Mouse (Mus musculus) liver, adult (tissue): Measurements from ENCODE around the gene Tjp1.

Experiments
- GATA4 ChIP-seq: IDR thresholded peaks from 2 replicates; pipeline ENCODE4 v1.6.1; 2014; ENCODE audit warnings: mild to moderate bottlenecking, low read length; ENCODE audit not compliant: insufficient replicate concordance

The Tjp1 gene

DNA sequence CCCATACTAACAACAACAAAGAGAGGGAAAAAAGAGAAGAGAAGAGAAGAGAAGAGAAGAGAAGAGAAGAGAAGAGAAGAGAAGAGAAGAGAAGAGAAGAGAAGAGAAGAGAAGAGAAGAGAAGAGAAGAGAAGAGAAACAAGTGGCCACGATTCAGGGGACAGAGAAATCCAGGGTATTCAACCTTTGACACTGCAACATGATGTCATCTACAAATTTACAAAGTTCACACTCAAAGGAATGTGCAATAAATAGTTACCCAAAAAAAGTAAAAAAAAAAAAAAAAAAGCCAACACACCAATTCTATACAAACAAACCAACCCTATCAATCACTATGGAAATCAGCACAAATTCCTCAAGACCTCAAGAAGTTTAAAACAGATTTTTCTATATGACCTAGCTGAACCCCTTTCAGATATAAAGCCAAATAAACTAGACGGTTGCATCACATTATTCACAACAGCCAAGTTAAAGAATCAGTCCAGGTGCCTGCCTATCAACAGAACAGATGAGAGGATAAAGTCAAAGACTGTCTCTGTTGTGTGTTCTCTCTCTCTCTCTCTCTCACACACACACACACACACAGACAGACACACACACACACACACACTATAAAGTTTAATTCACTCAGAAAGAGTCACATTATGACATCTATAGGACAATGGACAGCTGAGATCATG lies 194.4 kb downstream of the Tjp1 start:
- TF ChIP-seq GATA4 = 0 out of 2 replicates have a peak, but pooled peaks have one; percentile 32

- TF ChIP-seq GATA4 = no peak
Measured at GRCm38 (mm10) chr7:65319047-65319725, 208.4 kb downstream of the Tjp1 start.

DNA sequence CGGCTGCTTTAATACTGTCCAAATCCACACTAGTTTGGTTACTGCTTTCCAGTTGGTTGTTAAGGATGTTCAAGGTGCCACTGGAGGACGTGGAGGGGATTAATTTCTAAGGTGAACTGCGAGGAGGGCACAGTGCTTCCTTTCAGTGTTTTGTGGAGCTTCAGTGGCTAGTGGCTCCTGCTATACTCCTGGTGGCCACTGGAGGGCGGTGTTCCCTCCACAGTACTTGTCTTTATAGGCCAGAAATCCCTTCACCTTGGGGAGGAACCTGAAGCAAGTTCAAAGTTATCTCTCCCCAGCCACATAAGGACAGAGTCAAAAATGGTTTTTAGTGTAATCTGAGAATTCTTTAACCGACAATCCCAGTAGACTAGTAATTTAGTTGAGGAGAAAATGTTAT lies 210.2 kb downstream of the Tjp1 start:
- TF ChIP-seq GATA4 = no peak

DNA sequence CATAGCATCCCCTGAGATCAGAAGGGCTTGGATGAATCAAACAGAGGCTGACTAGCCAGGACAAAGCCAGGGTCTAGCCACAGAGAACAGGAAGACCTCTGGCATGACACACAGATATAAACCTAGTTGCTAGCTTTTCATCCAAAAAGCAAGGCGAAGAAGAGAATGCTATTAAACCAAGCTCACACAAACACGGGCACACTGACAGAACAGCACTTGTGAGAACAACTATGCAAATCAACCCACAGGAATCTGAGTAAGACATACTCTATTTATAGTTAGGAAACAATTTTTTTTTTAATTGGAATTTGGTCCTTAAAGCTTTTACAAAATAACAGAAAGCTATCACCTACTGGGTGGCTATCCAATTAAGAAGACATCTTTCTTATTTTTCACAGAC lies 212.4 kb downstream of the Tjp1 start:
- TF ChIP-seq GATA4 = no peak

GRCm38 (mm10) chr7:65296675-65297589 lies 230.6 kb downstream of the Tjp1 start:
- TF ChIP-seq GATA4 = no peak

GRCm38 (mm10) chr7:65282886-65283285 lies 244.7 kb downstream of the Tjp1 start:
- TF ChIP-seq GATA4 = no peak

DNA sequence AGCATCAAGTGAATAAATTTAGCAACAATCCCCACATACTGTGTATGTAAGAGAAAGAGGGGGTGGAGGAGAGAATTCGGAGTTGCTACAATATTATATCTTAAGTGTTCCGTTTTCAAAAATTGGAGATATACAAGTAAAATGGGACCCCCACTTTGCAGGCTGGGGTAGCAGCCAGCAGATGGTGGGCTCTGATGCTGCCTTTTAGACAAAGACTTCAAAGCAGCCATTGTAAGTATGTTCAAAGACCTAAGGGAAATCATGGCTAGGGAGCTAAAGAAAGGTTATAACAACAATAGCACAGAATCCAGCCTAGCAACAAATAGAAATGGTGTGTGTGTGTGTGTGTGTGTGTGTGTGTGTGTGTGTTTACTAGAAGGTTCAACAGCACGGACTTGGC lies 245.6 kb downstream of the Tjp1 start:
- TF ChIP-seq GATA4 = no peak

GRCm38 (mm10) chr7:65280944-65281912 lies 246.4 kb downstream of the Tjp1 start:
- no peak for TF ChIP-seq GATA4

GRCm38 (mm10) chr7:65279277-65279676 lies 248.3 kb downstream of the Tjp1 start:
- no peak for TF ChIP-seq GATA4

- no peak for TF ChIP-seq GATA4
Measured at GRCm38 (mm10) chr7:65275761-65276160, 251.8 kb downstream of the Tjp1 start.

- TF ChIP-seq GATA4 = no peak
Measured at GRCm38 (mm10) chr7:65274216-65274615, 253.4 kb downstream of the Tjp1 start.

DNA sequence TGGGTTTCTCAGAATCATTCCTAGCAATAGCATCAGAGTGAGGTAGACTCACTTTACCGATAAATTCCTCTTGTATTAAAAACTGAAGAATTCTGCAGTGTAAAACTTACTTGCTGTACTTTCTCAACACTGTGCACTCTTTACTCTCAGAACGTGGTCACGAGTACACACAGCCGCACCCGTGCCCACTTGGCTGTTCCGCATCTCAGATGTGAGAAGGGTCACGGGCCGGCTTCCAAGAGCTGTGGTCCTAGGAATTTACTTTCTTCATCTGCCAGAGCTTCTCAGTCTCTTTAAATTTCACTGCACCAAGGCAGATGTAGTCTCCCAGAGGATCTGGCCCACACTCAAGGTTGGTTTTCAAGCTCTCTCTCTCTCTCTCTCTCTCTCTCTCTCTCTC lies 277.9 kb downstream of the Tjp1 start:
- no peak for TF ChIP-seq GATA4
